Mouse (Mus musculus) midbrain, embryonic 14.5 days (tissue): ENCODE data around the gene Mtus2. TPM values are rescaled to one million over a fixed set of nuclear protein-coding genes. Genes with fewer than 3 reads are reported as not detected.

Experiments
- ATAC-seq: fragments of 200-750 bp; cut with Nextera tagmentation; 2 replicates; pipeline ENCODE4 v1.8.0; 2017; ENCODE audit warnings: moderate number of reproducible peaks, moderate library complexity; ENCODE audit not compliant: low FRiP score, low TSS enrichment
- DNase-seq: peaks from one replicate; pipeline ENCODE4 v3.0.0-alpha.2; 2015
- H3K27ac ChIP-seq: fragments of 300-500 bp; sonication (generic); replicated peaks from 2 replicates; pipeline ENCODE4 v1.5.1; 2014; ENCODE audit warnings: mild to moderate bottlenecking, low read depth, low read length, moderate library complexity
- H3K27me3 ChIP-seq: fragments of 300-500 bp; sonication (generic); 2 replicates; pipeline ENCODE4 v1.6.1; 2014; ENCODE audit warnings: low read length, control low read depth, mixed read lengths; ENCODE audit not compliant: control insufficient read depth, insufficient read depth
- H3K36me3 ChIP-seq: fragments of 300-500 bp; sonication (generic); 2 replicates; pipeline ENCODE4 v1.6.1; 2014; ENCODE audit warnings: low read length, control low read depth; ENCODE audit not compliant: control insufficient read depth, insufficient read depth
- H3K4me1 ChIP-seq: fragments of 300-500 bp; sonication (generic); 2 replicates; pipeline ENCODE4 v1.6.1; 2014; ENCODE audit warnings: mild to moderate bottlenecking, antibody characterized with exemption, low read length, control low read depth; ENCODE audit not compliant: control insufficient read depth, insufficient read depth
- H3K4me2 ChIP-seq: fragments of 300-500 bp; sonication (generic); 2 replicates; pipeline ENCODE4 v1.6.1; 2014; ENCODE audit warnings: mild to moderate bottlenecking, low read length, moderate library complexity
- H3K4me3 ChIP-seq: fragments of 300-500 bp; sonication (generic); replicated peaks from 2 replicates; pipeline ENCODE4 v1.5.1; 2014; ENCODE audit warnings: low read depth, low read length
- H3K9ac ChIP-seq: fragments of 300-500 bp; sonication (generic); replicated peaks from 2 replicates; pipeline ENCODE4 v1.6.1; 2014; ENCODE audit warnings: mild to moderate bottlenecking, low read length, moderate library complexity
- H3K9me3 ChIP-seq: fragments of 300-500 bp; sonication (generic); 2 replicates; pipeline ENCODE4 v1.6.1; 2016; ENCODE audit warnings: low read length, control low read depth, mixed read lengths; ENCODE audit not compliant: control insufficient read depth
- WGBS: fragments of 180-500 bp; shearing (Covaris S2); extraction: QIAGEN DNeasy Blood & Tissue Kit; methylation state at CpG from one replicate; pipeline ENCODE4 v1.1.7; 2014; 5-methylcytosine and 5-hydroxymethylcytosine counted together
- polyA plus RNA-seq: library from polyadenylated mRNA; unstranded; fragments of >200 nt; fragmentation: Nextera tagmentation; extraction: Ambion mirVana; gene quantifications from 2 replicates; pipeline ENCODE4 v1.2.1, GENCODE M21; 2014

Mtus2 gene
- polyA plus RNA-seq, 1 experiment from 2014 or later: 46.8 TPM

- peak overlapping the region; percentile 81 for H3K4me2 ChIP-seq
- peak overlapping the region; percentile 55 for H3K4me3 ChIP-seq
- peak overlapping the region; percentile 74 for H3K27ac ChIP-seq
- no peaks in the 10 kb centered on the region for H3K27me3 ChIP-seq
- peak overlapping the region; percentile 74 for H3K9ac ChIP-seq
- DNase-seq: peak; percentile 82
- no peaks in the 10 kb centered on the region for H3K9me3 ChIP-seq
- peak; percentile 75; the same call in 1 of the 2 replicates for ATAC-seq
- H3K36me3 ChIP-seq: no peaks in the 10 kb centered on the region
- WGBS: under 1% methylated on average over 29 of the region's 32 CpGs
- peaks cover 12% of the 10 kb centered on the region for H3K4me1 ChIP-seq
Observed at GRCm38 (mm10) chr5:148264819-148265707, 307.9 kb downstream of the Mtus2 start.

- H3K36me3 ChIP-seq: no peaks in the 10 kb centered on the region
- ATAC-seq: no peak
- H3K4me2 ChIP-seq: peak overlapping the region; percentile 81; the same call in 1 of the 2 replicates
- H3K4me3 ChIP-seq: no peak overlapping the region
- H3K9me3 ChIP-seq: no peaks in the 10 kb centered on the region
- 71% methylated on average over 2 of the region's 2 CpGs for WGBS
- peaks cover 12% of the 10 kb centered on the region for H3K4me1 ChIP-seq
- no peak for DNase-seq
- no peak overlapping the region for H3K27ac ChIP-seq
- no peak overlapping the region; the same call in 1 of the 2 replicates for H3K9ac ChIP-seq
- H3K27me3 ChIP-seq: no peaks in the 10 kb centered on the region
Observed at GRCm38 (mm10) chr5:148266841-148267240, 309.7 kb downstream of the Mtus2 start.

- H3K27ac ChIP-seq: no peak overlapping the region
- no peak for ATAC-seq
- no peaks in the 10 kb centered on the region for H3K36me3 ChIP-seq
- H3K4me2 ChIP-seq: no peak overlapping the region
- H3K9ac ChIP-seq: no peak overlapping the region
- no peak for DNase-seq
- no peak overlapping the region for H3K4me3 ChIP-seq
- no peaks in the 10 kb centered on the region for H3K9me3 ChIP-seq
- 67% methylated on average over 4 of the region's 4 CpGs for WGBS
- H3K4me1 ChIP-seq: peaks cover 12% of the 10 kb centered on the region
- H3K27me3 ChIP-seq: no peaks in the 10 kb centered on the region
Observed at GRCm38 (mm10) chr5:148267446-148267845, 310.3 kb downstream of the Mtus2 start.

GRCm38 (mm10) chr5:148272065-148272464 is 314.9 kb downstream of the Mtus2 start:
- no peaks in the 10 kb centered on the region for H3K27me3 ChIP-seq
- H3K9me3 ChIP-seq: no peaks in the 10 kb centered on the region
- H3K4me3 ChIP-seq: no peak overlapping the region
- ATAC-seq: no peak
- no peaks in the 10 kb centered on the region for H3K36me3 ChIP-seq
- no peak overlapping the region for H3K27ac ChIP-seq
- H3K4me2 ChIP-seq: no peak overlapping the region
- WGBS: 85% methylated on average over 6 of the region's 6 CpGs
- no peak overlapping the region for H3K9ac ChIP-seq
- H3K4me1 ChIP-seq: no peaks in the 10 kb centered on the region
- DNase-seq: no peak

GRCm38 (mm10) chr5:148272771-148273170 is 315.7 kb downstream of the Mtus2 start:
- no peak for ATAC-seq

GRCm38 (mm10) chr5:148278233-148278632 is 321.1 kb downstream of the Mtus2 start:
- no peaks in the 10 kb centered on the region for H3K9me3 ChIP-seq
- H3K4me2 ChIP-seq: no peak overlapping the region
- ATAC-seq (no peak), DNase-seq (no peak)
- WGBS: 87% methylated on average over 8 of the region's 8 CpGs
- H3K4me3 ChIP-seq: no peak overlapping the region
- 0 out of 2 replicates have a peak, but pooled peaks cover 2% of the 10 kb centered on the region for H3K36me3 ChIP-seq
- no peak overlapping the region for H3K27ac ChIP-seq
- H3K27me3 ChIP-seq: no peaks in the 10 kb centered on the region
- H3K9ac ChIP-seq: no peak overlapping the region
- H3K4me1 ChIP-seq: no peaks in the 10 kb centered on the region

More at GRCm38 (mm10) chr5:148272771-148273170, 315.7 kb downstream of the Mtus2 start:
- Histone ChIP-seq H3K36me3 (no peaks in the 10 kb centered on the region), H3K9me3 (no peaks in the 10 kb centered on the region), H3K4me3 (no peak overlapping the region), H3K4me1 (no peaks in the 10 kb centered on the region), H3K9ac (no peak overlapping the region), H3K4me2 (no peak overlapping the region), H3K27me3 (no peaks in the 10 kb centered on the region), H3K27ac (no peak overlapping the region)
- 90% methylated on average over 6 of the region's 6 CpGs for WGBS
- DNase-seq: no peak

- H3K4me3 ChIP-seq: no peak overlapping the region
- H3K36me3 ChIP-seq: 0 out of 2 replicates have a peak, but pooled peaks cover 2% of the 10 kb centered on the region
- H3K27me3 ChIP-seq: no peaks in the 10 kb centered on the region
- WGBS: 86% methylated on average over 5 of the region's 5 CpGs
- no peaks in the 10 kb centered on the region for H3K4me1 ChIP-seq
- no peak overlapping the region for H3K4me2 ChIP-seq
- H3K27ac ChIP-seq: no peak overlapping the region
- H3K9me3 ChIP-seq: no peaks in the 10 kb centered on the region
- no peak for ATAC-seq
- no peak overlapping the region for H3K9ac ChIP-seq
- no peak for DNase-seq
Observed at GRCm38 (mm10) chr5:148280321-148280720, 323.2 kb downstream of the Mtus2 start.

GRCm38 (mm10) chr5:148282093-148282492 is 325.0 kb downstream of the Mtus2 start:
- no peak overlapping the region for H3K4me3 ChIP-seq
- no peaks in the 10 kb centered on the region for H3K9me3 ChIP-seq
- 85% methylated on average over 6 of the region's 6 CpGs for WGBS
- H3K4me1 ChIP-seq: no peaks in the 10 kb centered on the region
- ATAC-seq (no peak), DNase-seq (no peak)
- H3K9ac ChIP-seq: no peak overlapping the region
- no peak overlapping the region for H3K27ac ChIP-seq
- H3K36me3 ChIP-seq: 0 out of 2 replicates have a peak, but pooled peaks cover 2% of the 10 kb centered on the region
- H3K4me2 ChIP-seq: no peak overlapping the region
- H3K27me3 ChIP-seq: no peaks in the 10 kb centered on the region

- no peak for DNase-seq
- Histone ChIP-seq H3K4me3 (no peak overlapping the region), H3K36me3 (0 out of 2 replicates have a peak, but pooled peaks cover 2% of the 10 kb centered on the region), H3K27me3 (no peaks in the 10 kb centered on the region), H3K4me1 (no peaks in the 10 kb centered on the region), H3K27ac (no peak overlapping the region), H3K9ac (no peak overlapping the region), H3K4me2 (no peak overlapping the region), H3K9me3 (no peaks in the 10 kb centered on the region)
- no peak for ATAC-seq
- WGBS: 93% methylated on average over 5 of the region's 5 CpGs
Observed at GRCm38 (mm10) chr5:148282631-148283030, 325.5 kb downstream of the Mtus2 start.
